Mouse (Mus musculus) liver, embryonic 14.5 days (tissue): Measurements from ENCODE around the gene Tmem219.

Experiments used
- CTCF ChIP-seq: IDR thresholded peaks from 2 replicates; pipeline ENCODE4 v1.5.1; 2016; ENCODE audit warnings: antibody characterized with exemption, low read depth, control low read depth
- EP300 ChIP-seq: IDR thresholded peaks from 2 replicates; pipeline ENCODE4 v1.6.1; 2016; ENCODE audit warnings: antibody characterized with exemption, low read depth

- TF ChIP-seq CTCF (no peak), EP300 (no peak)
Measured at GRCm38 (mm10) chr7:126967361-126967760, 44.6 kb upstream of the Tmem219 start.
